Mouse (Mus musculus): Measurements from ENCODE around the gene Clca3a1.
"Not testable (repeated sequence)": the region's sequence is repeated elsewhere in the genome, so short reads cannot be mapped to it uniquely, and the experiment has no call there.

The Clca3a1 gene

DNA sequence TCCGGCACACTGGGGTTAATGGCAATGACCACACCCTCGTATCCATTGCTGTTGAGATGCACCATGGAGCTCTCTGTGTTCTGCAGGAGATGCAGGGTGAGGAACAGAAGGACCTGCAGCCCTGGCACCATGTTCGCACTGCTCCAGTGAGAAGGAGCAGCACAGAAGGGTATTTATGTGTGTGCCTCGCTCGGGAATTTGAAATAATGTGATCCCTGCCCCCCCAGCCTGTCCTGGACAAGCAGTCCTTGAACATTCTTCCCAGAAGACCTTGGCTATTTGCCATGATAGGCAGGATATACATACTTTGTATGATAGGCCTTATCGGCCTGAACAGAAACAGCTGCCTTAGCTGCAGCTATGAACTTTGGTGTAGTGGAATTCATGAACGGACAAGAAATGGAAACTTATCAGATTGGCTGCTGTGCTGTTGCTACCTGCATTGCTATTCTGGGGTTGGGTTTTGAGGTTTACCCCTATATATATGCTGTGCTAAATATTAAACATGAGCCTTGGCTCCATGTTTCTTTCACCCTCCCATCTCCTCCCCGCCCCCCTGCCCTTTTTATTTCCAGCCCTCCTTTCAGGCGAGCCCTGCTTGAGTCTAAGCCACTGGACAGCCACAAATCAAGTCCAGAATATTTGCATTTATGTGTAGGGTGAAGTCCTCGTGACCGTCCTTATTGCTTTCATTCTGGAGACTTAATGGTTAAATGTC is at the start of gene Clca3a1:
Gene Clca3a1, minus strand, starts transcription at position 386 of the 718 bp plus-strand sequence.
- DNase-seq (ENCODE audit: low read depth): no peak

DNA sequence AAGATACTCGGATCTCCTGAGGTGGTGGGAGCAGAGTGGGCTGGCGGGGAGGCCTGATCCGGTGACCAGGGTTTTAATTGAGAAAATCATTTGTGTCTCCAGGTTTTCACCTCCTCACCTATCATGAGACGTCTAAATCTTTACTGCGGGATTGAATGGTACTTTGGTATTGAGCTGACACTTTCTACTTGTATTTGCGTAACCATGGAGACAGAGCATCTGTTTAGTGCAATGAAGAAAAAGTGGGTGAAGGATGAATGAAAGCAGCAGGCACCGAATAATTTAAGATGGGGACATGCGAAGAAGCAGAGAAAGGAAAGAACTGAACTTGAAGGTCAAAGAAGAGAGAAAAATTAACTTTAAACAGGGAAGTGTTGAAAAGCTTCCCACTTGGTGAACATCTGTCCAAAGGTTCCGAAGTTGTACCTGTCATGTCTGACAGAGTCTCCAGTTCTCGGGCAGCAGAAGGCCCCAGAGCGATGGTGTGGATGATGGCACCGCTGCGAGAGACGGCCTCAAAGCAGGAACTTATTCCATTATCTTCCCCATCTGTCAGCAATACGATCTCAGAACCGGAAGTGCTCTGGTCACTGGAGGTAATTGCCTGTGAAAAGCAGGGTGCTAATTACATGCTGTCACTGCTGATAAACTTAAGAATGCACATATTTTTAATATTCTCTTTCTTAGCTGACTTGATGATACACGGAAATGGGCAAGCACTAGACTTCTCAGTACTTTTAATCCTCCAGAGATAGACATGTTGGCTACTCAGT is 47.6 kb upstream of the Clca3a1 start:
- not testable (repeated sequence) for DNase-seq (ENCODE audit: low read depth)

DNA sequence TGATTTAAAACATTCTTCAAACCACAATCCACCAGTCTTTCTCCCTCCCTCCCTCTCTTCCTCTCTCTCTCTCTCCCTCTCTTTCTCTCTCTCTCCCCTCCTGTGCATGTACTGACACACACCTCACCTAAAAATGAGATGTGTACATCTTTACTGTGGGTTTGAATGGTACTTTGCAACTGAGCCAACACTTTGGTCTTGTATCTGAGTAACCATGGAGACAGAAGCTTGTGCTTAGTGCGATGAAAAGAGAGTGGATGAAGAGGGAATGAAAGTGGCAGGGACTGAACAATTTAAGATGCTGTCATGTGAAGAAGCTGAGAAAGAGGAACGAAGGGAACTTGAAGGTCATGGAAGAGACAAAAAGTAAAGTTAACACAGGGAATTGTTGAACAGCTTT is 45.8 kb upstream of the Clca3a1 start:
- not testable (repeated sequence) for DNase-seq (ENCODE audit: low read depth)

DNA sequence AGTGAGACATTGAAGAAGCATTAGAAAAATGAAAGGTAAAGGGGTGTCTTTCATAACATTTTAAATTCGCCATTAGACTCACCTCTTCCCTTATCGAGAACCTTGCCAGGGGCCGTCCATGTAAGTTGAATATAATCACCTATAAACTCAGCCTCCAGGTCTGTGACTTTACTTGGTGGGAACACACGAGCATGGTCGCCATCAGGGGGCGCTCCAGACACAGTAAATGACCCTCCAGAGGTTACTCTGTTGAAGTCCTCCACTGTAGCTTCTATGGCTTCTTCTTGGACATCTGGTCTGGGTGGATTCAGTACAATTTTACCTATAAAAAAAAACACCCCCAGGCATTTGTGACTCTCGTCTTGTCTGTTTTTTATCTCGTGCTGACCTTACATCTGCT is 41.1 kb upstream of the Clca3a1 start:
- DNase-seq (ENCODE audit: low read depth): no peak

DNA sequence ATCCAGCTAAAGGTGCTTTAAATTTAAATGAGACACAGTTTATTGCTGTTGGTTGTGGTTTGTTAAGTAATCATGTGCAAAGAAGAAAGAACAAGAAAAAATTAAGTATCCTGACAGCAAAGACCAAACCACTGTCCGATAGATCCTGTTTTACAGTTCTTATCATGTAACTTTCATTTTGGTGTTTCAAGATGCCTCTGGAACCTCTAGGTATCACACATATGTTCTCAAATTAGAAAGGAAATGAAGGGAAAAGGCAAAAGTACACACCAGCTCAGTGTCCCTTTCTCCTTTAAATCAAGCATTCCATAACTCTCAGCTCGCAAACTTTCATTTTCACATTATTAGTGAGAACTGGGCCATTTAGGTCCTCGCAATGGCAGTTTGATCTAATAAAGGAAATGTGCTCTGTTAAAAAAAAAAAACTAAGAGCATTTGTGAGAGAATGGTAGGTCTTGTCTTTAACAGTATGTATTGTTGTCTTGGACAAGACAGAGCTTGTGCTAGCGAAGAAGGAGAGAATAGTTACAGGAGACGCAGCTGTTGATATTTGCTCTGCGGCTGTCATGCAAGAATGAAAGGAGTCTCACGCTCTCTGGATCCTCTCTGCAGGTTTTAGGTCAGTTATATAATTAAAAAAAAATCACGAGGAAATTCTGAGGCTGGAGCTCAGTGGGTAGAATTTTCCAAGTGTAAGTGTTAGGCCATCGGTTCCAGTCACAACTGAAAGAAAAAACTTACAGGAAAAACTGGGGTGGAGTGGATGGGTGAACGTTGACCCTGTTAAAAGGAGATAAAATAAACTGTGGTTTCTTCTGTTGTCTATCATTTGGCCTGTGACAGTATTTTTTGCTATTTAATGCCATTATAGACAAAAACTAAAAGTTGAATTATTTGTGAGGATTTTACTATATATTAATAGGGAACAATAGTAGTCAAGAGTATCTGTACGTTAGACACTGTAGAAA is 24.7 kb upstream of the Clca3a1 start:
- DNase-seq (ENCODE audit: low read depth): no peak

DNA sequence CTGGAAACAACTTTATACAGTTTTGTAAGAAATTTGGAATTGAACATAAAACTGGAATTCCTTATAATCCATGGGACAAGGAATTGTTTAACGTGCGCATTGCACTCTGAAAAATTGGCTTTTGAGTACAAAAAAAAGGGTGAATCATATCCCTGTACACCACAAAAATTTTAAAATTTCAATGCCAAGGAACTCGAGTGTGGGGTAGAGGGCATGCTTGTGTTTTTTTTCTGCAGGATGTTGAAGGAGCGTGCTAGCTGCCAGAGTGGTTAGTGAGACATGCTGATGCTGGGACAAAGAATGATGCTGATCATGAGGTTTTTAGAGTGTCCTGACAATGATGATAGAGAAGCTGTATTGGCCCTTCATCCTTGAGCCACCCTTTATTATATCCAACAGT is 4.4 kb upstream of the Clca3a1 start:
- DNase-seq (ENCODE audit: low read depth): peak; percentile 42

DNA sequence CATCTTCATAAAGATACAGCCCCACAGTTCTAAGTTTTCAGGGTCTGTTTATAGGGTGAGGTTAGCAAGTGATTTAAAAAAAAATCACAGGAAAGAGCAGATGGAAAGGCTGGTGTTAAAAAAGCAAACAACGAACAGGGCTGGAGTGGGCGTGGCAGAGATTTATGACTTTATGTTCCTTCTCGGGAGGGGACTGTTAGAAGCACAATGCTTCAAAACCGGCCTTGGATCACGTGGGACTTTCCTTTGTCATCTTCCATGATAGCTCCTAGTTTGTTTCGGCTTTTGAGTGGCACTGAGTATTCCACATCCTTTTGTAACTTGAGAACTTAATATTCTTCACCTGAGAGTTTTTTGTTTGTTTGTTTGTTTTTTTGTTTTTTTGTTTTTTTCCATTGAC is 677 bp upstream of the Clca3a1 start:
- no peak for DNase-seq (ENCODE audit: low read depth)

DNA sequence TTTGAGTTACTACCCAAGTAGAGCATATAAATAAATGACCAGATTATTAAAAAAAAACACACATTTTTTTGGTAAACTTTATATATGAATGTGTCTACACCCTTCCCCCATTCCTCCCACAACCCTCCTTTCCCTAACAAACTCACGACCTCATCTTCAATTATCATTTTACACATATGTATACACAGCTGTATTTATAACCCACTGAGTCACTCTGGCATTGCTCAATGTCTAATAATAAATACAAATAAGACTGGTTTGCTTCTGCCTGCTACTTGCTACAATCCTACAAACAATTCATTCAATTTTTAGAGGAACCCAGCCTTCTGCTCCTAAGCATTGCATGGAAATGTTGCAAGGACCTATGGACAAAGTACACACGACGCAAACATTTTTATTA is 1.1 kb downstream of the Clca3a1 start:
- no peak for DNase-seq (ENCODE audit: low read depth)

DNA sequence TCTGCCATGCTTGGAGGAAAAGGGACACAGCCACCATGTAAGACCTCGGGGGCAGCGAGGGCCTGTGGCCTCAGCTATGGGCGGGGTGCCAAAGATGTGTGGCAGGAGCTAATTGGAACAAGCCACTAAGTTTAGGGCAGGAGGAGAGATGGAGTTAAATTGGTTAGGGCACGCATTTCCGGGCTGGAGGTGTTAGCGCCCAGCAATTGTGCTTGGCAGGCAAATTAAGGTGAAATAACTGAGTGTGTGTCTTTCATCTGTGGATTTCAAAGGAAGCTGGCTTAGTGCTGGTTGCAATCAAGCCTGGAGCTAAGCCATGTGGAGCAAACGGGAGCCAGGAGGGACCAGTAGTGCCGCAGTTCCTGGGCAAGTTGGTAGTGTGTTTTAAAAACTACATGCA is 4.7 kb downstream of the Clca3a1 start:
- DNase-seq (ENCODE audit: low read depth): not testable (repeated sequence)

DNA sequence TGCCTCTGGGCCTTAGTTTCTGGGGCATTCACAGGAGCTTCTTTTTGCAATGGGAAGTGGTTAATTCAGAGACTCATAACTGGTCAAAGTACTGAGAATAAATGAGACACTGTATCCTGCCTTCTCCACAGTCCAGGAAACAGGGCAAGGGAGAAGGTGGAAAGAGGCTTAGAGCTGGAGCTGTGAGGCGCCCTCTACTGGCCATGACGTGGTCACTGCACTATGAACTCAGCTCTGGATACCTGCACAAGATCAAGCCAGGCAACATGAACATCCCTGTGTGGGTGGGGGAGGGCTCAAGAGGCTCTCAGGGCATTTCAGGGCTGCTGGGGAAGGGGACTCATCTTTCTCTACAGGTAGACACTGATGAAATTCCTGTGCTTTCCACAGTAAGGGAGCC is 7.7 kb downstream of the Clca3a1 start:
- DNase-seq (ENCODE audit: low read depth): no peak

DNA sequence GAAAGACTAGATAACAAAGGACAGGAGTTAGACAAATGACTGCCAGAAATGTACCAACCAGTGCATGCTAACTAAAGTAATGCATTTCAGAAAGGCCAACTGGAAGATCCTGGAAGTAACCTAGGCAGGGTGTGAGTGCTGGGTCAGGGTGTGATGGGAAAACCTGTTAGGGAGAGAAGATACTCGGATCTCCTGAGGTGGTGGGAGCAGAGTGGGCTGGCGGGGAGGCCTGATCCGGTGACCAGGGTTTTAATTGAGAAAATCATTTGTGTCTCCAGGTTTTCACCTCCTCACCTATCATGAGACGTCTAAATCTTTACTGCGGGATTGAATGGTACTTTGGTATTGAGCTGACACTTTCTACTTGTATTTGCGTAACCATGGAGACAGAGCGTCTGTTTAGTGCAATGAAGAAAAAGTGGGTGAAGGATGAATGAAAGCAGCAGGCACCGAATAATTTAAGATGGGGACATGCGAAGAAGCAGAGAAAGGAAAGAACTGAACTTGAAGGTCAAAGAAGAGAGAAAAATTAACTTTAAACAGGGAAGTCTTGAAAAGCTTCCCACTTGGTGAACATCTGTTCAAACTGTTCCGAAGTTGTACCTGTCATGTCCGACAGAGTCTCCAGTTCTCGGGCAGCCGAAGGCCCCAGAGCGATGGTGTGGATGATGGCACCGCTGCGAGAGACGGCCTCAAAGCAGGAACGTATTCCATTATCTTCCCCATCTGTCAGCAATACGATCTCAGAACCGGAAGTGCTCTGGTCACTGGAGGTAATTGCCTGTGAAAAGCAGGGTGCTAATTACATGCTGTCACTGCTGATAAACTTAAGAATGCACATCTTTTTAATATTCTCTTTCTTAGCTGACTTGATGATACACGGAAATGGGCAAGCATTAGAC is 11.5 kb downstream of the Clca3a1 start:
- DNase-seq (ENCODE audit: low read depth): not testable (repeated sequence)

DNA sequence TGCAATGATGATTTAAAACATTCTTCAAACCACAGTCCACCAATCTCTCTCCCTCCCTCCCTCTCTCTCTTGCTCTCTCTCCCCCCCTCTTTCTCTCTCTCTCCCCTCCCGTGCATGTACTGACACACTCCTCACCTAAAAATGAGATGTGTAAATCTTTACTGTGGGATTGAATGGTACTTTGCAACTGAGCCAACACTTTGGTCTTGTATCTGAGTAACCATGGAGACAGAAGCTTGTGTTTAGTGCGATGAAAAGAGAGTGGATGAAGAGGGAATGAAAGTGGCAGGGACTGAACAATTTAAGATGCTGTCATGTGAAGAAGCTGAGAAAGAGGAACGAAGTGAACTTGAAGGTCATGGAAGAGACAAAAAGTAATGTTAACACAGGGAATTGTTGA is 13.1 kb downstream of the Clca3a1 start:
- not testable (repeated sequence) for DNase-seq (ENCODE audit: low read depth)

DNA sequence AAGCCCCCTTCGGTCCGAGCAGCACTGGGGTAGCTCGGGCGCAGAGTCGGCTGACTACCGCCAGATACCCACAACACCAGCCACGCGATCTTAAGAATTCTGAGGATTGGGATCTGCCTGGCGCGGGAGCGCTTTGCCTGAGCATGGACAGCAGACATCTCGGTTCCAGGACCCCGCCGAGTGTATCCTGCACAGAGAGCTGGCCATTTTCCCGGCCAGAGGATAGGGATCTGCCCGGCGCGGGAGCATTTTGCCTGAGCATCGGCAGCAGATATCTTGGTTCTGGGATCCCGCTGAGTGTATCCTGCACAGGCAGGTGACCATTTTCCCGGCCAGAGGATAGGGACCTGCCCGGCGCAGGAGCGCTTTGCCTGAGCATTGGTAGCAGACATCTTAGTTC is 22.4 kb downstream of the Clca3a1 start:
- DNase-seq (ENCODE audit: low read depth): not testable (repeated sequence)

DNA sequence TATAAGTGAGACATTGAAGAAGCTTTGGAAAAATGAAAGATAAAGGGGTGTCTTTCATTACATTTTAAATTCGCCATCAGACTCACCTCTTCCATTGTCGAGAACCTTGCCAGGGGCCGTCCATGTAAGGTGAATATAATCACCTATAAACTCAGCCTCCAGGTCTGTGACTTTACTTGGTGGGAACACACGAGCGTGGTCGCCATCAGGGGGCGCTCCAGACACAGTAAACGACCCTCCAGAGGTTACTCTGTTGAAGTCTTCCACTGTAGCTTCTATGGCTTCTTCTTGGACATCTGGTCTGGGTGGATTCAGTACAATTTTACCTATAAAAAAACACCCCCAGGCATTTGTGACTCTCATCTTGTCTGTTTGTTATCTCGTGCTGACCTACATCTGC is 23.9 kb downstream of the Clca3a1 start:
- DNase-seq (ENCODE audit: low read depth): no peak

DNA sequence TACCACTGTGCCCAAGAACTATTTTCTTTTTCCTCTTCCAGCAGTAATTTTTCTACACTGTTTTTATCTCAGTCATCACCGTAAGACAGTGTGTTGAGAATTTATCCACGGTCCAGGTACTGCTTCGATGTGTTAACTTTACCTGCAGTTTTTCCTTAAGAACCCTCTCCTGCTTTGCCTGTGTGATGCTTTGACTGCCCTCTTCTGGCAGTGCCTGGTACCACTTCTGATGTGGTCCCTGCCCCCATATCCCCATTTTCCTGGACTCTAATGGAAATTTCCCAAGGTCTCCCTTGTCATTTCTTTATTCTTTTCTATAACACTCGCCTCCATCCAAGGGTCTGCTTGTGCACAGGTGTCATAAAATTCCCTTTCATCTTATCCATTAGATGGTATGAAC is 37.3 kb downstream of the Clca3a1 start:
- no peak for DNase-seq (ENCODE audit: low read depth)

DNA sequence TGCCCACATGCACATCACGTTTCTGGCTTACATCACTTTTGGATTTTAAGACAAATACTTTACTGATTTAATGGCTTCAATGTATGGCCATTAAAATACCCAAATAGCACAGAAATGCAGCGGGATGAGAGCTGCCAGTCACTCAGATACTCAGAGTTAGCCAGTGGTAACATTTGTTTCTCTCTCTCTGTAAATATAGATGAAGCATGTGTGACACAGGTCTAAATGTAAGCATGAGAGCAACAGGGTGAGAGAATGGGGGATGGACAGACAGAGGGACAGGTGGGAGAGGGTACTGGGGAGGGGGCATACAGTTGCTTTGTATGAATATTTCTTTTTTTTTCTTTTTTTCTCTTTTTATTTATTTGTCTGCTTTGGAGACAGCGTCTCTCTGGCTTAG is 38.2 kb downstream of the Clca3a1 start:
- DNase-seq (ENCODE audit: low read depth): not testable (repeated sequence)

DNA sequence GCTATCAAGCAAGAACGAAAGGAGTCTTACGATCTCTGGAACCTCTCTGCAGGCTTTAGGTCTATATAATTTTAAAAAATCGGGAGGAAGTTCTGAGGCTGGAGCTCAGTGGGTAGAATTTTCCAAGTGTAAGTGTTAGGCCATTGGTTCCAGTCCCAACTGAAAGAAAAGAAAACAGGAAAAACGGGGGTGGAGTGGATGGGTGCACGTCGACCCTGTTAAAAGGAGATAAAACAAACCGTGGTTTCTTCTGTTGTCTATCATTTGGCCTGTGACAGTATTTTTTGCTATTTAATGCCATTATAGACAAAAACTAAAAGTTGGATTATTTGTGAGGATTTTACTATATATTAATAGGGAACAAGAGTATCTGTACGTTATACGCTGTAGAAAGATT is 38.9 kb downstream of the Clca3a1 start:
- DNase-seq (ENCODE audit: low read depth): no peak

DNA sequence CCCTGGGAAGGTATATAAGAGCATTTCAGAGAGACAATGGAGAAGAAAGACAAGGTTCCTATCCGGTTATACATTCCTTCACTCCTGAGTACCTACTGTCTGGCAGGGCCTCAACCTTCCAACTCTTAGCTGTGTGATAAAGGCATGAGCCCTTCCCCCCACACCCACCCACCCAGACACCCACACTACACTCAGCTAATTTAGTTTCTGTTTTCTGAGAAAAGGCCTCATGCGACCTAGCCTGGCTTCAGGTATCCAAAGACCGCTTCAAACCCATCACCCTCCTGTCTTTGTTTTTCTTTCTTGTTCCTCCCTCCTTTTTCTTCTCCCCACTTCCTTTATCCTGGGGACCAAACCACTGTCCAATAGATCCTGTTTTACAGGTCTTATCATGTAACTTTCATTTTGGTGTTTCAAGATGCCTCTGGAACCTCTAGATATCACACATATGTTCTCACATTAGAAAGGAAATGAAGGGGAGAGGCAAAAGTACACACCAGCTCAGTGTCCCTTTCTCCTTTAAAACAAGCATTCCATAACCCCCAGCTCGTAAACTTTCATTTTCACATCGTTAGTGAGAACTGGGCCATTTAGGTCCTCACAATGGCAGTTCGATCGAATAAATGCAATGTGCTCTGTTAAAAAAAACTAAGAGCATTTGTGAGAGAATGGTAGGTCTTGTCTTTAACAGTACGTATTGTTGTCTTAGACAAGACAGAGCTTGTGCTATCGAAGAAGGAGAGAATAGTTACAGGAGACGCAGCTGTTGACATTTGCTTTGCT is 39.5 kb downstream of the Clca3a1 start:
- DNase-seq (ENCODE audit: low read depth): no peak

DNA sequence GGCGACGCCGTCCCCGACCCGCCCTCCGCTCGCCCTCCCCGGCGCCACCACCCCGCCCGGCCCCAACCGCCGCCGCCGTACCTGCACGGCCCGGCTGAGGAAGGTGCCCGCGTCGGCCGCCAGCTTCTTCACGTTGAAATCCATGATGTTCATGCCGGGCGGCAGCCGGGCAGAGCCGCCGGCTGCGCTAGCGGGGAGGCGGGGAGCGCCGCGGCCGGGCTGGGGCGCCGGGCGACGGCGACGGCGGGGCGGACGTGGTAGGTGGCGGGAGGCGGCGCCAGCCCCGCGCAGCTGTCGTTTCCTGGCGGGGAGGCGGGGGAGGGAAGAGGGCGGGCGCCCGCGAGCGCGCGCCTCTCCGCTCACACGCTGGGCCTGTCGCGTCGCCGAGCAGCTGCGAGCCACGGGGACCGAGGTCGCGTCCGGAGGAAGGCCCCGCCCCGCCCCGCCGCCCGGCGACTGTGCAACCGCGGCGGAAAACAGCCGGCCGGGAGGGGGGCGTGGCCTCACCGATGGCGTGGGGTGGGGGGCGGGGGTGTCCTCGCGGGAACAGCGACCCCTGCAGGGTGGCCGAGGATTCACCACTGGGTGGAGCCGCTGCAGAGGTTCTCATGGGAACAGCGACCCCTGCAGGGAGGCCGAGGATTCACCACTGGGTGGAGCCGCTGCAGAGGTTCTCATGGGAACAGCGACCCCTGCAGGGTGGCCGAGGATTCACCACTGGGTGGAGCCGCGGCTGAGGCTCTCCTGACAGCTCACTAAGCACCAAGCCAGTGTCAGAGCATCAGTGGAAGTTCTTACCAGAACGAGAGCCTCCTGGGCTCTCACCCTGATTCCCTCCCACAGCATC is 40.7 kb downstream of the Clca3a1 start, which contains the start of gene Sh3glb1:
Gene Sh3glb1, minus strand, starts transcription at position 435 of the 847 bp plus-strand sequence.
- DNase-seq (ENCODE audit: low read depth): peak; percentile 59
